Mouse (Mus musculus): ENCODE data around the gene Btbd8. TPM values are rescaled to one million over a fixed set of nuclear protein-coding genes. Genes with fewer than 3 reads are reported as not detected.

Gene Btbd8
- polyA plus RNA-seq (2015; fragmentation: Nextera tagmentation; extraction: Ambion mirVana), result 2.9 and 3.1 TPM in 2 replicates

GRCm38 (mm10) chr5:107437464-107438281 is at the start of gene Btbd8:
TSS of gene Btbd8 (plus strand) at chr5:107437997.
- H3K36me3 ChIP-seq (ENCODE audit: insufficient read depth, low read length), result no peaks in the 10 kb centered on the region
- no peaks in the 10 kb centered on the region for H3K9me3 ChIP-seq (replicated peaks; ENCODE audit: low read length)
- H3K27ac ChIP-seq, result peak within 1 kb of the TSS; percentile 93
- peak within 1 kb of the TSS; percentile 75 for H3K4me2 ChIP-seq (ENCODE audit: low read length)
- no peak for TF ChIP-seq CTCF (IDR thresholded peaks at IDR 0.05; ENCODE audit: low read depth)
- no peaks in the 10 kb centered on the region for H3K27me3 ChIP-seq (ENCODE audit: insufficient read depth, low read length)
- H3K4me3 ChIP-seq (replicated peaks; ENCODE audit: low read depth, low read length), result peak within 1 kb of the TSS; percentile 94
- under 1% methylated on average over 42 of the region's 51 CpGs for WGBS
- H3K4me1 ChIP-seq (replicated peaks; ENCODE audit: insufficient read depth, low read length), result no peaks in the 10 kb centered on the region
- ATAC-seq (replicated peaks; ENCODE audit: low FRiP score, low read depth) (peak; percentile 96), DNase-seq (ENCODE audit: low spot score) (peak; percentile 95)
- H3K9ac ChIP-seq (ENCODE audit: low read depth, low read length), result peak within 1 kb of the TSS; percentile 96

GRCm38 (mm10) chr5:107389373-107389772 is 48.4 kb upstream of the Btbd8 start:
- no peak overlapping the region for H3K4me2 ChIP-seq (ENCODE audit: low read length)
- DNase-seq (ENCODE audit: low spot score) (no peak), ATAC-seq (replicated peaks; ENCODE audit: low FRiP score, low read depth) (no peak)
- H3K4me3 ChIP-seq (replicated peaks; ENCODE audit: low read depth, low read length), result no peak overlapping the region
- no peak for TF ChIP-seq CTCF (IDR thresholded peaks at IDR 0.05; ENCODE audit: low read depth)
- no peaks in the 10 kb centered on the region for H3K36me3 ChIP-seq (ENCODE audit: insufficient read depth, low read length)
- no peak overlapping the region for H3K27ac ChIP-seq
- H3K9me3 ChIP-seq (replicated peaks; ENCODE audit: low read length), result no peaks in the 10 kb centered on the region
- 90% methylated on average over 2 of the region's 2 CpGs for WGBS
- H3K27me3 ChIP-seq (ENCODE audit: insufficient read depth, low read length), result no peaks in the 10 kb centered on the region
- H3K4me1 ChIP-seq (replicated peaks; ENCODE audit: insufficient read depth, low read length), result no peaks in the 10 kb centered on the region
- H3K9ac ChIP-seq (ENCODE audit: low read depth, low read length), result no peak overlapping the region

DNA sequence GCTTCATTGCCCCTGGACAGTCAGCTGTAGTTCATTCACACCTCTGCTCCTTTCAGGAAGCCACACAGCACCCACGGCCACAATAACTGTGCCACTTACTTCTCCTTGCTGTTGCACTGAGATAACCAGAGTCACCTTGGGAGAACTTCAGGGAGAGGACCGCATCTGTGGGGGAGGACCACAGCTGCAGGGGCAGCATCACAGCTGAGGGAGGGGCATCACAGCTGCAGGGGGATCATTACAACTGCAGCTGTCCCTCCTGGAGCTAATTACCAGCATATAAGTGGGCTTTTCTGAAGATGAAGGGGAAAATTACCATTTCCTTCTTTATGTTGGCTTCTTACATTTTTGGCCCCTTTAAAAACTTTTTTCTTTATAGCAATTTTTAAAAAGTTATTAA is 43.4 kb upstream of the Btbd8 start:
- H3K4me1 ChIP-seq (replicated peaks; ENCODE audit: insufficient read depth, low read length), result no peaks in the 10 kb centered on the region
- WGBS, result 51% methylated on average over 2 of the region's 2 CpGs
- H3K4me3 ChIP-seq (replicated peaks; ENCODE audit: low read depth, low read length), result no peak overlapping the region
- no peak overlapping the region for H3K4me2 ChIP-seq (ENCODE audit: low read length)
- H3K36me3 ChIP-seq (ENCODE audit: insufficient read depth, low read length), result no peaks in the 10 kb centered on the region
- H3K9ac ChIP-seq (ENCODE audit: low read depth, low read length), result no peak overlapping the region
- DNase-seq (ENCODE audit: low spot score) (no peak), ATAC-seq (replicated peaks; ENCODE audit: low FRiP score, low read depth) (no peak)
- no peaks in the 10 kb centered on the region for H3K9me3 ChIP-seq (replicated peaks; ENCODE audit: low read length)
- no peak for TF ChIP-seq CTCF (IDR thresholded peaks at IDR 0.05; ENCODE audit: low read depth)
- H3K27ac ChIP-seq, result no peak overlapping the region
- H3K27me3 ChIP-seq (ENCODE audit: insufficient read depth, low read length), result no peaks in the 10 kb centered on the region

DNA sequence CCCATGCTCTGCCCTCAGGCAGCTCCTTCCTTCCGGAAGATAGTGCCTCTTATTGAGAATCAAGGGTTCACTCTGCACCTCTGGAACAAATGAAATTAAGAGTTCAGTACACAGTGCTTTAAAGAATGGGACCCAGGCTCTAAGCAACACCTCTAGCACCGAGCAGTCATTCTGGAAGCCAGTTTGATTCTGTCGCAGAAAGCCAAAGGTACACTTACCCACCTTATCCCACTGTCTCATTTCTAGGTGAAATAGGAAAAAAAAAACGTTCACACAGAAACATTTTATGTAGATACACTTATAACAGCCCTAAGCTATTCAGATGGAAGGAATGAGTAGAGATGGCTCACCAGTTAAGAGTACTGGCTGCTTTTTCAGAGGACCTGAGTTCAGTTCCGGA is 35.4 kb upstream of the Btbd8 start, which contains the start of gene Ephx4:
Gene Ephx4, plus strand, starts transcription at position 301 of the 400 bp plus-strand sequence.
- 12% methylated on average over 5 of the region's 5 CpGs for WGBS
- H3K9me3 ChIP-seq (replicated peaks; ENCODE audit: low read length), result no peaks in the 10 kb centered on the region

GRCm38 (mm10) chr5:107403011-107403946 is 34.5 kb upstream of the Btbd8 start:
- TF ChIP-seq CTCF (IDR thresholded peaks at IDR 0.05; ENCODE audit: low read depth), result no peak
- Histone ChIP-seq H3K36me3 (ENCODE audit: insufficient read depth, low read length) (no peaks in the 10 kb centered on the region), H3K9me3 (replicated peaks; ENCODE audit: low read length) (no peaks in the 10 kb centered on the region), H3K4me3 (replicated peaks; ENCODE audit: low read depth, low read length) (peak overlapping the region; percentile 54), H3K27ac (no peak overlapping the region), H3K9ac (ENCODE audit: low read depth, low read length) (peak overlapping the region; percentile 67), H3K4me2 (ENCODE audit: low read length) (peak overlapping the region; percentile 97), H3K4me1 (replicated peaks; ENCODE audit: insufficient read depth, low read length) (no peaks in the 10 kb centered on the region), H3K27me3 (ENCODE audit: insufficient read depth, low read length) (peaks cover 4% of the 10 kb centered on the region; the same call in 1 of the 2 replicates)
- WGBS, result under 1% methylated on average over 78 of the region's 80 CpGs
- DNase-seq (ENCODE audit: low spot score) (peak; percentile 37), ATAC-seq (replicated peaks; ENCODE audit: low FRiP score, low read depth) (peak; percentile 71)

More for the DNA sequence above, 35.4 kb upstream of the Btbd8 start, which contains the start of gene Ephx4:
- Histone ChIP-seq H3K36me3 (ENCODE audit: insufficient read depth, low read length) (no peaks in the 10 kb centered on the region), H3K27ac (no peak within 1 kb of the TSS), H3K4me1 (replicated peaks; ENCODE audit: insufficient read depth, low read length) (no peaks in the 10 kb centered on the region), H3K4me3 (replicated peaks; ENCODE audit: low read depth, low read length) (peak within 1 kb of the TSS; percentile 54), H3K4me2 (ENCODE audit: low read length) (peak within 1 kb of the TSS; percentile 97), H3K27me3 (ENCODE audit: insufficient read depth, low read length) (peaks cover 4% of the 10 kb centered on the region; the same call in 1 of the 2 replicates), H3K9ac (ENCODE audit: low read depth, low read length) (peak within 1 kb of the TSS; percentile 67)
- DNase-seq (ENCODE audit: low spot score), result no peak
- no peak for TF ChIP-seq CTCF (IDR thresholded peaks at IDR 0.05; ENCODE audit: low read depth)
- no peak for ATAC-seq (replicated peaks; ENCODE audit: low FRiP score, low read depth)
